Mouse (Mus musculus): Measurements from ENCODE around the gene Ccdc89. TPM values are rescaled to one million over a fixed set of nuclear protein-coding genes. Genes with fewer than 3 reads are reported as not detected.

Ccdc89 gene
- polyA plus RNA-seq, 1 experiment: 0.07 TPM

GRCm38 (mm10) chr7:90460930-90461329 is 34.6 kb downstream of the Ccdc89 start:
- Histone ChIP-seq H3K4me3 (no peak overlapping the region), H3K27me3 (ENCODE audit: control insufficient read depth, insufficient read depth, insufficient read length) (no peaks in the 10 kb centered on the region), H3K79me2 (ENCODE audit: control insufficient read depth, insufficient read depth) (peaks cover 8% of the 10 kb centered on the region), H3ac (ENCODE audit: control insufficient read depth, insufficient read length) (no peak overlapping the region), H3K4me2 (ENCODE audit: low read depth) (no peak overlapping the region), H3K36me3 (ENCODE audit: control insufficient read depth, insufficient read depth) (no peaks in the 10 kb centered on the region)
- no peak for TF ChIP-seq CEBPB (IDR thresholded peaks at IDR 0.05; ENCODE audit: insufficient read depth, poor library complexity, severe bottlenecking)
- TF ChIP-seq TCF12 (IDR thresholded peaks at IDR 0.05; ENCODE audit: insufficient read depth, poor library complexity, severe bottlenecking): no peak
- TF ChIP-seq USF1 (IDR thresholded peaks at IDR 0.05; ENCODE audit: low read depth): no peak
- TF ChIP-seq E2F4 (IDR thresholded peaks at IDR 0.05; ENCODE audit: insufficient read depth): no peak
- TF ChIP-seq SRF (IDR thresholded peaks at IDR 0.05; ENCODE audit: control insufficient read depth, insufficient read length, low read depth): no peak
- TF ChIP-seq MYOD1 (IDR thresholded peaks at IDR 0.05; ENCODE audit: control insufficient read depth in 1 of 3, insufficient read length in 2 of 3, low read depth in 2 of 3): no peak
- TF ChIP-seq POLR2AphosphoS2 (IDR thresholded peaks at IDR 0.05; ENCODE audit: insufficient read length, low read depth): no peak
- TF ChIP-seq MYOG (IDR thresholded peaks at IDR 0.05; ENCODE audit: control insufficient read depth in 1 of 3, insufficient read depth in 1 of 3, insufficient read length in 2 of 3, low read depth in 2 of 3): no peak
- no peak for TF ChIP-seq TCF3 (IDR thresholded peaks at IDR 0.05; ENCODE audit: insufficient read length, low read depth)
- TF ChIP-seq POLR2A (IDR thresholded peaks at IDR 0.05; ENCODE audit: insufficient read length, low read depth): no peak
- TF ChIP-seq MAX (IDR thresholded peaks at IDR 0.05; ENCODE audit: low read depth): no peak
- no peak for TF ChIP-seq REST (IDR thresholded peaks at IDR 0.05; ENCODE audit: insufficient read depth, insufficient read length)

GRCm38 (mm10) chr7:90461441-90461840 is 35.1 kb downstream of the Ccdc89 start:
- TF ChIP-seq TCF3 (IDR thresholded peaks at IDR 0.05; ENCODE audit: insufficient read length, low read depth) (no peak), CEBPB (IDR thresholded peaks at IDR 0.05; ENCODE audit: insufficient read depth, poor library complexity, severe bottlenecking) (no peak), USF1 (IDR thresholded peaks at IDR 0.05; ENCODE audit: low read depth) (no peak), MAX (IDR thresholded peaks at IDR 0.05; ENCODE audit: low read depth) (no peak), REST (IDR thresholded peaks at IDR 0.05; ENCODE audit: insufficient read depth, insufficient read length) (no peak), E2F4 (IDR thresholded peaks at IDR 0.05; ENCODE audit: insufficient read depth) (no peak), MYOG (IDR thresholded peaks at IDR 0.05; ENCODE audit: control insufficient read depth in 1 of 3, insufficient read depth in 1 of 3, insufficient read length in 2 of 3, low read depth in 2 of 3) (no peak)
- H3K4me2 ChIP-seq (ENCODE audit: low read depth): no peak overlapping the region
- peaks cover 5% of the 10 kb centered on the region for H3K79me2 ChIP-seq (ENCODE audit: control insufficient read depth, insufficient read depth)
- H3K36me3 ChIP-seq (ENCODE audit: control insufficient read depth, insufficient read depth): no peaks in the 10 kb centered on the region
- no peaks in the 10 kb centered on the region for H3K27me3 ChIP-seq (ENCODE audit: control insufficient read depth, insufficient read depth, insufficient read length)
- no peak overlapping the region for H3K4me3 ChIP-seq
- H3ac ChIP-seq (ENCODE audit: control insufficient read depth, insufficient read length): no peak overlapping the region

- Histone ChIP-seq H3K27me3 (ENCODE audit: control insufficient read depth, insufficient read depth, insufficient read length) (no peaks in the 10 kb centered on the region), H3K4me3 (no peak overlapping the region), H3K36me3 (ENCODE audit: control insufficient read depth, insufficient read depth) (peaks cover 3% of the 10 kb centered on the region), H3K79me2 (ENCODE audit: control insufficient read depth, insufficient read depth) (peaks cover 10% of the 10 kb centered on the region), H3K4me2 (ENCODE audit: low read depth) (no peak overlapping the region), H3ac (ENCODE audit: control insufficient read depth, insufficient read length) (no peak overlapping the region)
- TF ChIP-seq TCF3 (IDR thresholded peaks at IDR 0.05; ENCODE audit: insufficient read length, low read depth): no peak
- TF ChIP-seq MYOD1 (IDR thresholded peaks at IDR 0.05; ENCODE audit: control insufficient read depth in 1 of 3, insufficient read length in 2 of 3, low read depth in 2 of 3): no peak
- TF ChIP-seq POLR2AphosphoS2 (IDR thresholded peaks at IDR 0.05; ENCODE audit: insufficient read length, low read depth): no peak
- TF ChIP-seq SRF (IDR thresholded peaks at IDR 0.05; ENCODE audit: control insufficient read depth, insufficient read length, low read depth): no peak
- TF ChIP-seq REST (IDR thresholded peaks at IDR 0.05; ENCODE audit: insufficient read depth, insufficient read length): no peak
- no peak for TF ChIP-seq CEBPB (IDR thresholded peaks at IDR 0.05; ENCODE audit: insufficient read depth, poor library complexity, severe bottlenecking)
- no peak for TF ChIP-seq POLR2A (IDR thresholded peaks at IDR 0.05; ENCODE audit: insufficient read length, low read depth)
- TF ChIP-seq TCF12 (IDR thresholded peaks at IDR 0.05; ENCODE audit: insufficient read depth, poor library complexity, severe bottlenecking): no peak
These were observed 47.1 kb downstream of the Ccdc89 start for GRCm38 (mm10) chr7:90473511-90473910.

- H3K4me2 ChIP-seq (ENCODE audit: low read depth): peak within 1 kb of the TSS; percentile 100
- peak within 1 kb of the TSS; percentile 83 for H3K4me3 ChIP-seq
- no peaks in the 10 kb centered on the region for H3K36me3 ChIP-seq (ENCODE audit: control insufficient read depth, insufficient read depth)
- TF ChIP-seq MYOG (IDR thresholded peaks at IDR 0.05; ENCODE audit: control insufficient read depth in 1 of 3, insufficient read depth in 1 of 3, insufficient read length in 2 of 3, low read depth in 2 of 3) (peak; percentile 16 to 74 (median 31)), POLR2A (IDR thresholded peaks at IDR 0.05; ENCODE audit: insufficient read length, low read depth) (peak; percentile 85), TCF12 (IDR thresholded peaks at IDR 0.05; ENCODE audit: insufficient read depth, poor library complexity, severe bottlenecking) (no peak), POLR2AphosphoS2 (IDR thresholded peaks at IDR 0.05; ENCODE audit: insufficient read length, low read depth) (peak; percentile 69), TCF3 (IDR thresholded peaks at IDR 0.05; ENCODE audit: insufficient read length, low read depth) (no peak), USF1 (IDR thresholded peaks at IDR 0.05; ENCODE audit: low read depth) (peak; percentile 98), MYOD1 (IDR thresholded peaks at IDR 0.05; ENCODE audit: control insufficient read depth in 1 of 3, insufficient read length in 2 of 3, low read depth in 2 of 3) (peak in 2 of 3 experiments; percentile 68 to 70), CEBPB (IDR thresholded peaks at IDR 0.05; ENCODE audit: insufficient read depth, poor library complexity, severe bottlenecking) (no peak), SRF (IDR thresholded peaks at IDR 0.05; ENCODE audit: control insufficient read depth, insufficient read length, low read depth) (peak; percentile 44), MAX (IDR thresholded peaks at IDR 0.05; ENCODE audit: low read depth) (no peak), REST (IDR thresholded peaks at IDR 0.05; ENCODE audit: insufficient read depth, insufficient read length) (peak; percentile 40), E2F4 (IDR thresholded peaks at IDR 0.05; ENCODE audit: insufficient read depth) (peak; percentile 9)
- peaks cover 10% of the 10 kb centered on the region for H3K79me2 ChIP-seq (ENCODE audit: control insufficient read depth, insufficient read depth)
- no peaks in the 10 kb centered on the region for H3K27me3 ChIP-seq (ENCODE audit: control insufficient read depth, insufficient read depth, insufficient read length)
- peak within 1 kb of the TSS; percentile 13 for H3ac ChIP-seq (ENCODE audit: control insufficient read depth, insufficient read length)
These were observed 49.5 kb downstream of the Ccdc89 start, which contains the start of gene Tmem126b for GRCm38 (mm10) chr7:90475793-90476312. Tmem126b (minus strand) TSS chr7:90476001.

Measured in myocyte (in vitro differentiated cells).